Mouse (Mus musculus) liver, adult 2 months (tissue): ENCODE data around the gene Cpb2. TPM values are rescaled to one million over a fixed set of nuclear protein-coding genes. Genes with fewer than 3 reads are reported as not detected.

Experiments
- DNase-seq: peaks from one replicate; pipeline ENCODE4 v3.0.0-alpha.2; 2011; ENCODE audit warnings: low read depth, low spot score; ENCODE audit errors: extremely low read depth
- H3K27ac ChIP-seq: fragments of 200-500 bp; replicated peaks from 2 replicates; pipeline ENCODE4 v1.5.1; 2012; ENCODE audit warnings: low read depth, mild to moderate bottlenecking, control low read depth, inconsistent platforms, low read length; ENCODE audit not compliant: insufficient read depth
- H3K27me3 ChIP-seq: fragments of 200-500 bp; 2 replicates; pipeline ENCODE4 v1.6.1; 2012; ENCODE audit warnings: mild to moderate bottlenecking, moderate library complexity, low read length, inconsistent platforms; ENCODE audit not compliant: control insufficient read depth, insufficient read depth
- H3K36me3 ChIP-seq: fragments of 200-500 bp; 2 replicates; pipeline ENCODE4 v1.6.1; 2012; ENCODE audit warnings: low read length, inconsistent platforms; ENCODE audit not compliant: control insufficient read depth, insufficient read depth
- H3K4me1 ChIP-seq: fragments of 200-500 bp; 2 replicates; pipeline ENCODE4 v1.6.1; 2011; ENCODE audit warnings: low read length; ENCODE audit not compliant: control insufficient read depth, insufficient read depth
- H3K4me3 ChIP-seq: fragments of 200-500 bp; 2 replicates; pipeline ENCODE4 v1.5.1; 2011; ENCODE audit warnings: low read depth, mild to moderate bottlenecking, control low read depth, low read length, moderate library complexity; ENCODE audit not compliant: insufficient read depth
- H3K79me2 ChIP-seq: fragments of 200-500 bp; 2 replicates; pipeline ENCODE4 v1.6.1; 2012; ENCODE audit warnings: inconsistent platforms, mild to moderate bottlenecking, low read length, moderate library complexity; ENCODE audit not compliant: control insufficient read depth, insufficient read depth
- H3K9ac ChIP-seq: fragments of 200-500 bp; 2 replicates; pipeline ENCODE4 v1.6.1; 2012; ENCODE audit warnings: low read depth, mild to moderate bottlenecking, control low read depth, inconsistent platforms, low read length
- CTCF ChIP-seq: fragments of 200-500 bp; IDR thresholded peaks from 2 replicates; pipeline ENCODE4 v1.5.1; 2011; ENCODE audit warnings: low read depth, low read length, control low read depth
- POLR2A ChIP-seq: fragments of 200-500 bp; IDR thresholded peaks from 2 replicates; pipeline ENCODE4 v1.6.1; 2011; ENCODE audit warnings: low read length, control low read depth; ENCODE audit not compliant: insufficient read depth; ENCODE audit errors: extremely low read depth
- WGBS: fragments of 180-500 bp; shearing (Covaris S2); methylation state at CpG from one replicate; pipeline ENCODE4 v1.1.7; 2018; 5-methylcytosine and 5-hydroxymethylcytosine counted together
- polyA plus RNA-seq: library from polyadenylated mRNA; depleted of rRNA; stranded (reverse); fragments of >200 nt; gene quantifications from 2 replicates; pipeline ENCODE4 v1.2.3, GENCODE M21; 2012
- total RNA-seq: library from RNA; depleted of rRNA; stranded (reverse); fragments of >200 nt; gene quantifications from 2 replicates; pipeline ENCODE4 v1.2.3, GENCODE M21; 2014

Gene Cpb2
- total and polyA plus RNA-seq, 2 experiments = 147 to 574 TPM

- Histone ChIP-seq H3K27ac (no peak overlapping the region), H3K27me3 (no peaks in the 10 kb centered on the region), H3K36me3 (peaks cover 7% of the 10 kb centered on the region), H3K9ac (no peak overlapping the region), H3K4me1 (no peaks in the 10 kb centered on the region), H3K4me3 (no peak overlapping the region), H3K79me2 (peaks cover 6% of the 10 kb centered on the region; the same call in 1 of the 2 replicates)
- 84% methylated on average over 5 of the region's 5 CpGs for WGBS
- no peak for TF ChIP-seq POLR2A
- TF ChIP-seq CTCF = no peak
- no peak for DNase-seq
Measured at GRCm38 (mm10) chr14:75303807-75304206, 61.7 kb downstream of the Cpb2 start.

GRCm38 (mm10) chr14:75307855-75308254 is 65.8 kb downstream of the Cpb2 start:
- no peaks in the 10 kb centered on the region for H3K27me3 ChIP-seq
- no peak for DNase-seq
- TF ChIP-seq CTCF (no peak), POLR2A (no peak)
- no peaks in the 10 kb centered on the region for H3K4me1 ChIP-seq
- H3K9ac ChIP-seq = no peak overlapping the region
- H3K27ac ChIP-seq = no peak overlapping the region
- H3K36me3 ChIP-seq = peaks cover 13% of the 10 kb centered on the region
- peaks cover 3% of the 10 kb centered on the region; the same call in 1 of the 2 replicates for H3K79me2 ChIP-seq
- H3K4me3 ChIP-seq = no peak overlapping the region

GRCm38 (mm10) chr14:75309336-75309992 is 67.4 kb downstream of the Cpb2 start:
- WGBS = 48% methylated on average over 5 of the region's 5 CpGs
- no peaks in the 10 kb centered on the region for H3K79me2 ChIP-seq
- H3K9ac ChIP-seq = no peak overlapping the region
- no peaks in the 10 kb centered on the region for H3K27me3 ChIP-seq
- no peak overlapping the region for H3K27ac ChIP-seq
- peaks cover 13% of the 10 kb centered on the region for H3K36me3 ChIP-seq
- no peaks in the 10 kb centered on the region for H3K4me1 ChIP-seq
- peak; percentile 58 for DNase-seq
- H3K4me3 ChIP-seq = no peak overlapping the region
- TF ChIP-seq CTCF = peak; percentile 45
- TF ChIP-seq POLR2A = no peak

- Histone ChIP-seq H3K36me3 (peaks cover 23% of the 10 kb centered on the region), H3K27ac (no peak overlapping the region), H3K79me2 (no peaks in the 10 kb centered on the region), H3K4me3 (no peak overlapping the region), H3K9ac (no peak overlapping the region), H3K27me3 (no peaks in the 10 kb centered on the region), H3K4me1 (no peaks in the 10 kb centered on the region)
- DNase-seq = no peak
- TF ChIP-seq POLR2A = no peak
- no peak for TF ChIP-seq CTCF
- WGBS = 93% methylated on average over 2 of the region's 2 CpGs
Measured at GRCm38 (mm10) chr14:75314484-75314883, 72.4 kb downstream of the Cpb2 start.

GRCm38 (mm10) chr14:75318736-75319135 is 76.6 kb downstream of the Cpb2 start:
- H3K79me2 ChIP-seq = no peaks in the 10 kb centered on the region; the same call in 1 of the 2 replicates
- no peak overlapping the region for H3K27ac ChIP-seq
- no peaks in the 10 kb centered on the region for H3K27me3 ChIP-seq
- DNase-seq = no peak
- H3K9ac ChIP-seq = no peak overlapping the region
- WGBS = 90% methylated on average over 2 of the region's 2 CpGs
- H3K4me3 ChIP-seq = no peak overlapping the region
- peaks cover 42% of the 10 kb centered on the region for H3K36me3 ChIP-seq
- no peak for TF ChIP-seq POLR2A
- TF ChIP-seq CTCF = no peak
- H3K4me1 ChIP-seq = no peaks in the 10 kb centered on the region

GRCm38 (mm10) chr14:75320269-75320668 is 78.2 kb downstream of the Cpb2 start:
- H3K36me3 ChIP-seq = peaks cover 48% of the 10 kb centered on the region
- TF ChIP-seq POLR2A (no peak), CTCF (no peak)
- 88% methylated on average over 5 of the region's 5 CpGs for WGBS
- H3K9ac ChIP-seq = no peak overlapping the region
- no peaks in the 10 kb centered on the region for H3K4me1 ChIP-seq
- no peaks in the 10 kb centered on the region for H3K27me3 ChIP-seq
- no peaks in the 10 kb centered on the region; the same call in 1 of the 2 replicates for H3K79me2 ChIP-seq
- DNase-seq = no peak
- no peak overlapping the region for H3K4me3 ChIP-seq
- no peak overlapping the region for H3K27ac ChIP-seq
